Mouse (Mus musculus) central nervous system, embryonic 11.5 days (tissue): ENCODE data around the gene Scrn1. TPM values are rescaled to one million over a fixed set of nuclear protein-coding genes. Genes with fewer than 3 reads are reported as not detected.

ENCODE experiments used
- polyA plus RNA-seq: library from polyadenylated mRNA; depleted of rRNA; stranded (reverse); fragments of >200 nt; gene quantifications from 2 replicates; pipeline ENCODE4 v1.2.3, GENCODE M21; 2012; rRNA removed

Scrn1 gene
- 37.2 and 42.1 TPM in 2 replicates for polyA plus RNA-seq

DNA sequence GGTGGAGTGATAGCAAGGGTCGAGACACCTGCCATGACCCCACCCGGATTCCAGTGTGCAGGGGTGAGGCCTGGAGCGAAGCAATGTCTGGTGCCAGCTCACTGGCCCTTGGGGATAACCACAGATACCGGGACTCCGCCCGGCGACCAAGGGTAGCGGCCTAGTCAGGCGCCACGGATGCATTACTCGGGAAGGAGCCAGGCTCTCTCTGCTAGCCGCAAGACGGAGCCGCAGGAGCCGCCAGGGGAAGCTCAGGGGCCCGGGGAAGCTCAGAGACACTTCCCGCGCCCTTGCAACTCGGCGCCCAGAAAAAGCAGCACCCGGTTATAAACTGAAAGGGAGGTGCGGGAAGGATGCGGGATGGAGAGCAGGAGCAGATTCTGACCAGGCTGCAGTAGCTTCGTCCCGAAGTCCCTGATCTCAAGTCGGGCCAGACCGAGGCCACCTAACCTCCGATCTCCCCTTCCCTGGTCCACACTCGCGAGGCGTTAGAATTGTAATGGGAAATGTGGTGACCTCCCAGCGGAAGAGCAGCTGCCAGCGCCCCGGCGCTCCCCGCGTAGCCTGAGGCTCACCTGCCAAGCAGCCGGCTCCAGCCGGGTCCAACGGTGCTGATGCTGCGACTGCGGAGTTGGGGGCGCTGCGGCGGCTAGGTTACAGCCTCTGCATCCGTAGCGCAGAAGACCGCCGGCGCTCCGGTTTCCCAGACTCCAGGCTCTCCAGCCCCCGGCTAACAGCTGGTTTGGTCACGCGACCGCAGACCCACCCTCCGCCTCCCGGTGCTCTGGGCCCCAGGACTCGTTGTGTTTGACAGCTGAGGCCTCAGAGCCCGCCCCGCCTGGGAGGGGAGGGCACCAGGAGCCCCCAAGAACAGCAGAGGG lies at the start of gene Scrn1:
Gene Scrn1 (minus strand): TSS at position 825 of the 881 bp plus-strand sequence.

DNA sequence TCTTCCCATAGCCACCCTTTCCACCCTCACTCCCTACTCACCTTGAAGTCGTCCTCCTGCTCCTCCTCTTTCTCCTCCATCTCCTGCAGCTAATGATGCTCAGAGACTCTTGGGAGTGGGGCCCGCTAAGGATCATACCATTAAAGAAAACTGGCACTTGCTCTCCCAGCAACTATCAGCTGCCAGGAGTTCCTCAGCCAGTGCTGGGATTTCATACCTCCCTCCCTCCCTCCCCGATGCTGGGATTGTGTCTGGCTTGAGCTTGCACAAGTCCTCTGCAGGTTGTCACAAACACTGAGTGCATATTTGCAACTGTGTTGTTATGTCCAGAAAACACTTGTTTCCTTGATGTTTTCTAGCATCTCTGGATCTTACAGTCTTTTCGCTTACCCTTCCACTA lies 30.9 kb upstream of the Scrn1 start, which contains the start of gene Fkbp14:
Gene Fkbp14 (minus strand): TSS at position 101 of the 400 bp plus-strand sequence.

DNA sequence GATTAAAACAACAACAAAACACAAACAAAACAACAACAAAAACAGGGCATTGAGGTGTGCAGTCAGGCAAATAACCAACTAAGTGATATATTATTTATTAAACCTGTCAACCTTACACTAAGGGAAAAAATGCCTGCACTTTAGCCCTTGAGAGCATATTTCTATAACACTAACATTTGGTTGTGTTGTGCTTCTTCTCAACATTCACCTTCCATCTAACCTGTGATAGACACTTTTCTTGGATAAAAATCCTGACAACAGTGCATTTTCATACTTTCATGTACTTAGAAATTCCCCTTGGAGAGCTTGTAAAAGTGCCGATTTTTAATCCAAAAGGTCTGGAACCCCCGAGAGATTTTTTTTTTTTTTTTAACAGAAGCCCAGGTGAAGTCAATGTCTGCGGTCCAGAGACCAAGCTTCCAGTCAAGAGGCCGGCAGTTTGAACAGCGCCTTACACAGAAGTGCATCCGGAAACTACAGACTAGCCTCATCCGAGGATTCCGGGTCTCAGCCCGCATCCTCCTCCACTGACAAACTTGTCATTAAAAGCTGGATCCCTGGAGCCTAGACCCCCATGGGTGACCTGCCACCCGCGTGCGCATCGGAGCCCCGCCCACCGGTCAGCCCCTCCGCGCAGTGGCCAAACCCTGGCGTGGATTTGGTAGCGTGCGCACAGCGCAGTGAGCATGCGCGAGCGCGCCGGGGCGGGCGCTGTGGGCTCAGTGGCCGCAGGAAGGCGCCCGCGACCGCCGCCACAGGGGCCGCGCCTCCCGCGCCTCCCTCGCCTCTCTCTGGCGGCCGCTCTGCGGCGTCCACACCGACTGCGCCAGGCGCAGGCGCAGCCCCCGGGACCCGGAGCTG lies 28.4 kb upstream of the Scrn1 start, which contains the start of gene Plekha8:
Gene Plekha8 (plus strand): TSS at position 643 of the 861 bp plus-strand sequence.

Other genes starting within 250 kb of the Scrn1 start
- 2.5 and 4.2 TPM in 2 replicates for gene Prr15, start 240.7 kb downstream of the Scrn1 start, polyA plus RNA-seq
- 1.8 and 2.5 TPM in 2 replicates for gene Wipf3, start 136.9 kb downstream of the Scrn1 start, polyA plus RNA-seq
- 15.5 and 21.6 TPM in 2 replicates for gene Plekha8, start 28.6 kb upstream of the Scrn1 start, polyA plus RNA-seq
- gene Fkbp14, start 30.8 kb upstream of the Scrn1 start, polyA plus RNA-seq, result 10.4 and 19.2 TPM in 2 replicates
- 18.3 and 19.9 TPM in 2 replicates for gene Mturn, start 115.1 kb upstream of the Scrn1 start, polyA plus RNA-seq